Comparison of ENCODE assay signal across 8 mouse cellular contexts in genomic region chr5:122706917-122707275, GRCm38 (mm10). TPM values are rescaled to one million over a fixed set of nuclear protein-coding genes. Genes with fewer than 3 reads are reported as not detected.
DNase-seq lines count a peak whose midpoint lies in the region; ATAC-seq and TF ChIP-seq lines count a peak whose summit lies in the region.

No protein-coding gene starts in this region.

- H3K4me2 ChIP-seq in embryonic facial prominence, embryonic 13.5 days = peak overlapping the region; percentile 87
- peak overlapping the region; percentile 73 for H3K4me2 ChIP-seq in hindbrain, postnatal 0 days (ENCODE audit: low read depth, low read length)
- peak overlapping the region; percentile 82 for H3K4me2 ChIP-seq in midbrain, postnatal 0 days (ENCODE audit: low read depth, low read length, poor library complexity, severe bottlenecking)

- DNase-seq in liver, adult 2 months (ENCODE audit: extremely low read depth, low read depth, low spot score) = no peak
- no peak for DNase-seq in liver
- DNase-seq in hindbrain, postnatal 0 days (ENCODE audit: low spot score) = no peak
- DNase-seq in midbrain, postnatal 0 days (ENCODE audit: low spot score) = no peak
- no peak for DNase-seq in natural killer cell, adult 2 months (ENCODE audit: low spot score in 2 of 2)
- no peak for DNase-seq in embryo, embryonic 9.5 days (ENCODE audit: extremely low spot score)
- no peak for DNase-seq in retina, embryonic 14.5 days (ENCODE audit: low spot score)

- TF ChIP-seq POLR2A in liver, adult 2 months (IDR thresholded peaks at IDR 0.05; ENCODE audit: extremely low read depth, insufficient read depth, low read length) = no peak

- peak overlapping the region; percentile 88 for H3K9ac ChIP-seq in liver, adult 2 months (ENCODE audit: low read depth, low read length)
- H3K9ac ChIP-seq in embryonic facial prominence, embryonic 13.5 days = peak overlapping the region; percentile 76
- peak overlapping the region; percentile 81 for H3K9ac ChIP-seq in hindbrain, postnatal 0 days (replicated peaks; ENCODE audit: low read length)
- H3K9ac ChIP-seq in midbrain, postnatal 0 days (replicated peaks; ENCODE audit: low read length, poor library complexity, severe bottlenecking) = peak overlapping the region; percentile 90

- no peaks in the 10 kb centered on the region for H3K27me3 ChIP-seq in liver, adult 2 months (ENCODE audit: control insufficient read depth, insufficient read depth, low read length)
- no peaks in the 10 kb centered on the region for H3K27me3 ChIP-seq in embryonic facial prominence, embryonic 13.5 days
- no peaks in the 10 kb centered on the region for H3K27me3 ChIP-seq in hindbrain, postnatal 0 days (ENCODE audit: insufficient read depth, low read length)
- H3K27me3 ChIP-seq in midbrain, postnatal 0 days (ENCODE audit: insufficient read depth, low read length) = no peaks in the 10 kb centered on the region

- no peak for ATAC-seq in embryonic facial prominence, embryonic 13.5 days (ENCODE audit: insufficient number of reproducible peaks, insufficient read depth, low FRiP score, low TSS enrichment, low read depth)
- no peak for ATAC-seq in hindbrain, postnatal 0 days
- peak; percentile 19; the same call in 1 of the 2 replicates for ATAC-seq in midbrain, postnatal 0 days (ENCODE audit: low FRiP score)

- peaks cover 4% of the 10 kb centered on the region; the same call in 1 of the 2 replicates for H3K79me2 ChIP-seq in liver, adult 2 months (ENCODE audit: control insufficient read depth, insufficient read depth, low read length)

- H3K4me3 ChIP-seq in liver, adult 2 months (ENCODE audit: insufficient read depth, low read depth, low read length) = peak overlapping the region; percentile 77
- peak overlapping the region; percentile 74 for H3K4me3 ChIP-seq in embryonic facial prominence, embryonic 13.5 days
- peak overlapping the region; percentile 60 for H3K4me3 ChIP-seq in hindbrain, postnatal 0 days (ENCODE audit: low read length)
- peak overlapping the region; percentile 55 for H3K4me3 ChIP-seq in midbrain, postnatal 0 days (ENCODE audit: low read depth, low read length)

- 45% methylated on average over 5 of the region's 5 CpGs for WGBS in liver, adult 2 months
- 33% methylated on average over 5 of the region's 5 CpGs for WGBS in embryonic facial prominence, embryonic 13.5 days
- 37% methylated on average over 5 of the region's 5 CpGs for WGBS in hindbrain, postnatal 0 days
- 36% methylated on average over 5 of the region's 5 CpGs for WGBS in midbrain, postnatal 0 days

- H3K36me3 ChIP-seq in liver, adult 2 months (ENCODE audit: control insufficient read depth, insufficient read depth, low read length) = no peaks in the 10 kb centered on the region
- H3K36me3 ChIP-seq in embryonic facial prominence, embryonic 13.5 days = no peaks in the 10 kb centered on the region
- no peaks in the 10 kb centered on the region for H3K36me3 ChIP-seq in hindbrain, postnatal 0 days (ENCODE audit: insufficient read depth, low read length)
- H3K36me3 ChIP-seq in midbrain, postnatal 0 days (ENCODE audit: insufficient read depth, low read length) = no peaks in the 10 kb centered on the region

- H3K27ac ChIP-seq in liver, adult 2 months (replicated peaks; ENCODE audit: insufficient read depth, low read depth, low read length) = peak overlapping the region; percentile 93
- peak overlapping the region; percentile 68; the same call in 1 of the 2 replicates for H3K27ac ChIP-seq in embryonic facial prominence, embryonic 13.5 days
- H3K27ac ChIP-seq in hindbrain, postnatal 0 days = peak overlapping the region; percentile 95
- peak overlapping the region; percentile 93 for H3K27ac ChIP-seq in midbrain, postnatal 0 days (ENCODE audit: low read depth, low read length)

- H3K4me1 ChIP-seq in liver, adult 2 months (ENCODE audit: control insufficient read depth, insufficient read depth, low read length) = peaks cover 13% of the 10 kb centered on the region
- H3K4me1 ChIP-seq in embryonic facial prominence, embryonic 13.5 days = peaks cover 15% of the 10 kb centered on the region
- H3K4me1 ChIP-seq in hindbrain, postnatal 0 days (ENCODE audit: insufficient read depth, low read length) = peaks cover 15% of the 10 kb centered on the region; the same call in 1 of the 2 replicates
- H3K4me1 ChIP-seq in midbrain, postnatal 0 days (ENCODE audit: insufficient read depth, low read length) = peaks cover 3% of the 10 kb centered on the region; the same call in 1 of the 2 replicates

- TF ChIP-seq CTCF in liver, adult 2 months (IDR thresholded peaks at IDR 0.05; ENCODE audit: low read depth, low read length) = no peak
- no peak for TF ChIP-seq CTCF in hindbrain, postnatal 0 days (IDR thresholded peaks at IDR 0.05; ENCODE audit: low read depth)
- no peak for TF ChIP-seq CTCF in midbrain, postnatal 0 days (IDR thresholded peaks at IDR 0.05)

- H3K9me3 ChIP-seq in embryonic facial prominence, embryonic 13.5 days = no peaks in the 10 kb centered on the region
- no peaks in the 10 kb centered on the region for H3K9me3 ChIP-seq in hindbrain, postnatal 0 days (ENCODE audit: low read length)
- H3K9me3 ChIP-seq in midbrain, postnatal 0 days (ENCODE audit: low read length) = no peaks in the 10 kb centered on the region

RNA-seq across cellular contexts. Expression of gene P2rx4, which starts 0.4 kb away (rescaled TPM):
- total RNA-seq in liver, adult 2 months (2014; rRNA removed) = 43.2 and 59.9 TPM in 2 replicates
- 50.1 and 59.5 TPM in 2 replicates for polyA plus RNA-seq in liver, adult 2 months (2012; rRNA removed)
- polyA plus RNA-seq in embryonic facial prominence, embryonic 13.5 days (2015; fragmentation: Nextera tagmentation; extraction: Ambion mirVana) = 13.2 and 16.9 TPM in 2 replicates
- total RNA-seq in hindbrain, postnatal 0 days (2014; rRNA removed) = 11.6 and 17.4 TPM in 2 replicates
- 21.1 and 21.7 TPM in 2 replicates for polyA plus RNA-seq in hindbrain, postnatal 0 days (2015; fragmentation: Nextera tagmentation; extraction: Ambion mirVana)
- total RNA-seq in midbrain, postnatal 0 days (2014; rRNA removed) = 15.0 and 19.4 TPM in 2 replicates
- 14.7 and 16.1 TPM in 2 replicates for polyA plus RNA-seq in midbrain, postnatal 0 days (2015; fragmentation: Nextera tagmentation; extraction: Ambion mirVana)
